Mouse (Mus musculus) stomach, postnatal 0 days (tissue): ENCODE results near the gene Rasl11a.

ENCODE experiments used
- CTCF ChIP-seq: IDR thresholded peaks from 2 replicates; pipeline ENCODE4 v1.5.1; 2016; ENCODE audit warnings: antibody characterized with exemption, low read depth, mild to moderate bottlenecking, moderate library complexity
- EP300 ChIP-seq: optimal IDR thresholded peaks from 2 replicates; pipeline ENCODE3; 2016; ENCODE audit warnings: antibody characterized with exemption

- TF ChIP-seq CTCF (no peak), EP300 (no peak)
Measured at GRCm38 (mm10) chr5:146817583-146817982, 27.3 kb upstream of the Rasl11a start.
